Mouse (Mus musculus) liver, embryonic 12.5 days (tissue): ENCODE results near the gene BC067074. TPM values are rescaled to one million over a fixed set of nuclear protein-coding genes. Genes with fewer than 3 reads are reported as not detected.
"Not testable (repeated sequence)": the region's sequence is repeated elsewhere in the genome, so short reads cannot be mapped to it uniquely, and the experiment has no call there.

Experiments
- ATAC-seq: fragments of 200-750 bp; cut with Nextera tagmentation; 2 replicates; pipeline ENCODE4 v1.8.0; 2017; ENCODE audit warnings: moderate number of reproducible peaks, mild to moderate bottlenecking, moderate library complexity
- H3K27ac ChIP-seq: fragments of 300-500 bp; sonication (generic); 2 replicates; pipeline ENCODE4 v1.5.1; 2016; ENCODE audit warnings: mild to moderate bottlenecking
- H3K27me3 ChIP-seq: fragments of 300-500 bp; sonication (generic); replicated peaks from 2 replicates; pipeline ENCODE4 v1.6.1; 2016; ENCODE audit warnings: mild to moderate bottlenecking, moderate library complexity
- H3K36me3 ChIP-seq: fragments of 300-500 bp; sonication (generic); 2 replicates; pipeline ENCODE4 v1.6.1; 2016; ENCODE audit warnings: mild to moderate bottlenecking, moderate library complexity
- H3K4me1 ChIP-seq: fragments of 300-500 bp; sonication (generic); 2 replicates; pipeline ENCODE4 v1.6.1; 2016
- H3K4me2 ChIP-seq: fragments of 300-500 bp; sonication (generic); 2 replicates; pipeline ENCODE4 v1.6.1; 2016; ENCODE audit warnings: mild to moderate bottlenecking, moderate library complexity
- H3K4me3 ChIP-seq: fragments of 300-500 bp; sonication (generic); 2 replicates; pipeline ENCODE4 v1.5.1; 2016; ENCODE audit warnings: mild to moderate bottlenecking, moderate library complexity
- H3K9ac ChIP-seq: fragments of 300-500 bp; sonication (generic); 2 replicates; pipeline ENCODE4 v1.6.1; 2016; ENCODE audit warnings: mild to moderate bottlenecking, moderate library complexity
- H3K9me3 ChIP-seq: fragments of 300-500 bp; sonication (generic); replicated peaks from 2 replicates; pipeline ENCODE4 v1.6.1; 2016; ENCODE audit warnings: mild to moderate bottlenecking, moderate library complexity
- WGBS: fragments of 180-500 bp; shearing (Covaris S2); methylation state at CpG from one replicate; pipeline ENCODE4 v1.1.7; 2016; ENCODE audit not compliant: insufficient replicate concordance; 5-methylcytosine and 5-hydroxymethylcytosine counted together
- polyA plus RNA-seq: library from polyadenylated mRNA; unstranded; fragments of >200 nt; fragmentation: Nextera tagmentation; extraction: Ambion mirVana; gene quantifications from 2 replicates; pipeline ENCODE4 v1.2.1, GENCODE M21; 2016

BC067074 gene
- polyA plus RNA-seq, 1 experiment from 2014 or later, result 0.49 TPM

GRCm38 (mm10) chr13:113382770-113383169 is 89.8 kb downstream of the BC067074 start:
- H3K27me3 ChIP-seq, H3K9me3 ChIP-seq, ATAC-seq: not testable (repeated sequence)

GRCm38 (mm10) chr13:113393386-113393785 is 100.4 kb downstream of the BC067074 start:
- Histone ChIP-seq H3K4me2 (no peak overlapping the region), H3K27ac (no peak overlapping the region), H3K9ac (no peak overlapping the region), H3K27me3 (no peaks in the 10 kb centered on the region), H3K9me3 (no peaks in the 10 kb centered on the region), H3K36me3 (no peaks in the 10 kb centered on the region), H3K4me3 (no peak overlapping the region), H3K4me1 (no peaks in the 10 kb centered on the region)
- WGBS, result 73% methylated on average over 6 of the region's 6 CpGs
- ATAC-seq, result no peak

More at GRCm38 (mm10) chr13:113382770-113383169, 89.8 kb downstream of the BC067074 start:
- H3K4me2 ChIP-seq, H3K9ac ChIP-seq, H3K4me1 ChIP-seq, H3K36me3 ChIP-seq, H3K27ac ChIP-seq, H3K4me3 ChIP-seq: not testable (repeated sequence)

GRCm38 (mm10) chr13:113394591-113394990 is 101.6 kb downstream of the BC067074 start:
- Histone ChIP-seq H3K4me3 (no peak overlapping the region), H3K9me3 (no peaks in the 10 kb centered on the region), H3K27ac (no peak overlapping the region), H3K9ac (no peak overlapping the region), H3K4me2 (no peak overlapping the region), H3K36me3 (no peaks in the 10 kb centered on the region), H3K27me3 (no peaks in the 10 kb centered on the region), H3K4me1 (no peaks in the 10 kb centered on the region)
- 75% methylated on average over 15 of the region's 15 CpGs for WGBS
- no peak for ATAC-seq

GRCm38 (mm10) chr13:113397006-113397520 is 104.1 kb downstream of the BC067074 start:
- Histone ChIP-seq H3K9me3 (no peaks in the 10 kb centered on the region), H3K9ac (no peak overlapping the region), H3K4me2 (no peak overlapping the region), H3K27me3 (no peaks in the 10 kb centered on the region), H3K4me3 (no peak overlapping the region), H3K27ac (no peak overlapping the region), H3K4me1 (no peaks in the 10 kb centered on the region), H3K36me3 (no peaks in the 10 kb centered on the region)
- no peak for ATAC-seq
- WGBS, result 61% methylated on average over 9 of the region's 9 CpGs

GRCm38 (mm10) chr13:113401373-113402010 is 108.5 kb downstream of the BC067074 start:
- Histone ChIP-seq H3K27me3 (no peaks in the 10 kb centered on the region), H3K36me3 (no peaks in the 10 kb centered on the region), H3K4me2 (no peak overlapping the region), H3K9ac (no peak overlapping the region), H3K4me1 (no peaks in the 10 kb centered on the region), H3K27ac (no peak overlapping the region), H3K4me3 (no peak overlapping the region), H3K9me3 (no peaks in the 10 kb centered on the region)
- 63% methylated on average over 4 of the region's 4 CpGs for WGBS
- no peak for ATAC-seq

GRCm38 (mm10) chr13:113403706-113404105 is 110.7 kb downstream of the BC067074 start:
- Histone ChIP-seq H3K27me3 (no peaks in the 10 kb centered on the region), H3K9me3 (no peaks in the 10 kb centered on the region), H3K4me3 (no peak overlapping the region), H3K4me2 (no peak overlapping the region), H3K4me1 (no peaks in the 10 kb centered on the region), H3K27ac (no peak overlapping the region), H3K36me3 (no peaks in the 10 kb centered on the region), H3K9ac (no peak overlapping the region)
- no peak for ATAC-seq
- WGBS, result 77% methylated on average over 6 of the region's 6 CpGs

GRCm38 (mm10) chr13:113404172-113404571 is 111.2 kb downstream of the BC067074 start:
- no peak overlapping the region for H3K27ac ChIP-seq
- no peaks in the 10 kb centered on the region for H3K27me3 ChIP-seq
- no peaks in the 10 kb centered on the region for H3K9me3 ChIP-seq
- no peak overlapping the region for H3K4me3 ChIP-seq
- H3K4me2 ChIP-seq, result no peak overlapping the region
- no peak for ATAC-seq
- no peaks in the 10 kb centered on the region for H3K36me3 ChIP-seq
- no peaks in the 10 kb centered on the region for H3K4me1 ChIP-seq
- 82% methylated on average over 2 of the region's 2 CpGs for WGBS
- H3K9ac ChIP-seq, result no peak overlapping the region

GRCm38 (mm10) chr13:113409941-113410340 is 117.0 kb downstream of the BC067074 start:
- no peaks in the 10 kb centered on the region for H3K36me3 ChIP-seq
- no peaks in the 10 kb centered on the region for H3K9me3 ChIP-seq
- H3K4me3 ChIP-seq, result no peak overlapping the region
- no peak overlapping the region for H3K27ac ChIP-seq
- 74% methylated on average over 12 of the region's 12 CpGs for WGBS
- H3K27me3 ChIP-seq, result no peaks in the 10 kb centered on the region
- ATAC-seq, result no peak
- H3K4me2 ChIP-seq, result no peak overlapping the region
- H3K4me1 ChIP-seq, result no peaks in the 10 kb centered on the region
- H3K9ac ChIP-seq, result no peak overlapping the region

GRCm38 (mm10) chr13:113415527-113415926 is 122.6 kb downstream of the BC067074 start:
- ATAC-seq, result no peak
- H3K27me3 ChIP-seq, result no peaks in the 10 kb centered on the region
- H3K27ac ChIP-seq, result no peak overlapping the region
- H3K4me2 ChIP-seq, result no peak overlapping the region
- peaks cover 5% of the 10 kb centered on the region; the same call in 1 of the 2 replicates for H3K4me1 ChIP-seq
- H3K36me3 ChIP-seq, result no peaks in the 10 kb centered on the region
- no peak overlapping the region for H3K9ac ChIP-seq
- H3K4me3 ChIP-seq, result no peak overlapping the region
- H3K9me3 ChIP-seq, result no peaks in the 10 kb centered on the region
- 72% methylated on average over 7 of the region's 7 CpGs for WGBS

GRCm38 (mm10) chr13:113416986-113417385 is 124.0 kb downstream of the BC067074 start:
- no peak for ATAC-seq
- Histone ChIP-seq H3K27ac (no peak overlapping the region), H3K4me1 (peaks cover 5% of the 10 kb centered on the region; the same call in 1 of the 2 replicates), H3K4me3 (no peak overlapping the region), H3K9ac (no peak overlapping the region), H3K4me2 (no peak overlapping the region), H3K9me3 (no peaks in the 10 kb centered on the region), H3K27me3 (no peaks in the 10 kb centered on the region), H3K36me3 (no peaks in the 10 kb centered on the region)
- WGBS, result 71% methylated on average over 4 of the region's 4 CpGs

- Histone ChIP-seq H3K27me3 (no peaks in the 10 kb centered on the region), H3K4me1 (peaks cover 5% of the 10 kb centered on the region; the same call in 1 of the 2 replicates), H3K4me3 (no peak overlapping the region), H3K27ac (no peak overlapping the region), H3K4me2 (no peak overlapping the region), H3K36me3 (no peaks in the 10 kb centered on the region), H3K9ac (no peak overlapping the region), H3K9me3 (no peaks in the 10 kb centered on the region)
- ATAC-seq, result no peak
- 39% methylated on average over 9 of the region's 9 CpGs for WGBS
These were observed 125.0 kb downstream of the BC067074 start for GRCm38 (mm10) chr13:113417757-113418483.

GRCm38 (mm10) chr13:113418632-113419031 is 125.7 kb downstream of the BC067074 start:
- Histone ChIP-seq H3K9ac (no peak overlapping the region), H3K36me3 (no peaks in the 10 kb centered on the region), H3K4me1 (peaks cover 5% of the 10 kb centered on the region; the same call in 1 of the 2 replicates), H3K27ac (no peak overlapping the region), H3K9me3 (no peaks in the 10 kb centered on the region), H3K4me2 (no peak overlapping the region), H3K4me3 (no peak overlapping the region), H3K27me3 (no peaks in the 10 kb centered on the region)
- 46% methylated on average over 3 of the region's 3 CpGs for WGBS
- ATAC-seq, result no peak
